Mouse (Mus musculus) hindbrain, embryonic 15.5 days (tissue): ENCODE data around the gene H2-Eb2. TPM values are rescaled to one million over a fixed set of nuclear protein-coding genes. Genes with fewer than 3 reads are reported as not detected.

Experiments used
- ATAC-seq: fragments of 200-750 bp; cut with Nextera tagmentation; 2 replicates; pipeline ENCODE4 v1.8.0; 2017; ENCODE audit warnings: low read depth, moderate number of reproducible peaks, moderate TSS enrichment; ENCODE audit not compliant: low FRiP score
- H3K27ac ChIP-seq: fragments of 300-500 bp; sonication (generic); replicated peaks from 2 replicates; pipeline ENCODE4 v1.5.1; 2015; ENCODE audit warnings: mild to moderate bottlenecking, inconsistent platforms
- H3K27me3 ChIP-seq: fragments of 300-500 bp; sonication (generic); 2 replicates; pipeline ENCODE4 v1.6.1; 2015; ENCODE audit warnings: control low read depth, inconsistent platforms
- H3K36me3 ChIP-seq: fragments of 300-500 bp; sonication (generic); 2 replicates; pipeline ENCODE4 v1.6.1; 2015; ENCODE audit warnings: control low read depth, inconsistent platforms
- H3K4me1 ChIP-seq: fragments of 300-500 bp; sonication (generic); replicated peaks from 2 replicates; pipeline ENCODE4 v1.6.1; 2015; ENCODE audit warnings: control low read depth, inconsistent platforms
- H3K4me2 ChIP-seq: fragments of 300-500 bp; sonication (generic); 2 replicates; pipeline ENCODE4 v1.6.1; 2015; ENCODE audit warnings: moderate library complexity, mild to moderate bottlenecking, inconsistent platforms
- H3K4me3 ChIP-seq: fragments of 300-500 bp; sonication (generic); 2 replicates; pipeline ENCODE4 v1.5.1; 2015; ENCODE audit warnings: mild to moderate bottlenecking, inconsistent platforms
- H3K9ac ChIP-seq: fragments of 300-500 bp; sonication (generic); 2 replicates; pipeline ENCODE4 v1.6.1; 2015; ENCODE audit warnings: inconsistent platforms
- H3K9me3 ChIP-seq: fragments of 300-500 bp; sonication (generic); 2 replicates; pipeline ENCODE4 v1.6.1; 2016; ENCODE audit warnings: control low read depth, inconsistent platforms
- WGBS: fragments of 180-500 bp; shearing (Covaris S2); methylation state at CpG from one replicate; pipeline ENCODE4 v1.1.7; 2015; 5-methylcytosine and 5-hydroxymethylcytosine counted together
- polyA plus RNA-seq: library from polyadenylated mRNA; unstranded; fragments of >200 nt; fragmentation: Nextera tagmentation; extraction: Ambion mirVana; gene quantifications from 2 replicates; pipeline ENCODE4 v1.2.1, GENCODE M21; 2015

H2-Eb2 gene
- polyA plus RNA-seq, result 0.26 TPM in 2 replicates

DNA sequence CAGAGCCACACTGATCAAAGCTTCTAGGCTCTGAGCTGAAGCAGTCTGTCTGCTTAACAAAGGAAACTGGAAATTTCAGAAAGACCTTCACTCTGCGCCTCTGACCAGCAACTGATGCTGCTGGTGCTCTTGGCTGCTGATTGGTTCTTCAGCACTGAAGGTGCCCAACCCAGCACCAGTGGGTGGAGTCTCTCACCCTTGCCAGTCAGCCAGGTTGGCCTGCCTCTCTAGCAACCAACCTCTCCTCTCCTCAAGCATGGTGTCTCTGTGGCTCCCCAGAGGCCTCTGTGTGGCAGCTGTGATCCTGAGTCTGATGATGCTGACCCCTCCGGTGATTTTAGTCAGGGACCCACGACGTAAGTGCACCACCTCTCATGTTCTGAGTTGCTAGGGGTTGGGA is at the start of gene H2-Eb2:
TSS of gene H2-Eb2 (plus strand) at position 230 of the 400 bp plus-strand sequence.
- Histone ChIP-seq H3K36me3 (no peaks in the 10 kb centered on the region), H3K27me3 (no peaks in the 10 kb centered on the region), H3K4me3 (no peak within 1 kb of the TSS), H3K9ac (no peak within 1 kb of the TSS), H3K4me2 (no peak within 1 kb of the TSS), H3K9me3 (no peaks in the 10 kb centered on the region), H3K4me1 (no peaks in the 10 kb centered on the region), H3K27ac (no peak within 1 kb of the TSS)
- no peak for ATAC-seq
- 58% methylated on average over 4 of the region's 4 CpGs for WGBS

DNA sequence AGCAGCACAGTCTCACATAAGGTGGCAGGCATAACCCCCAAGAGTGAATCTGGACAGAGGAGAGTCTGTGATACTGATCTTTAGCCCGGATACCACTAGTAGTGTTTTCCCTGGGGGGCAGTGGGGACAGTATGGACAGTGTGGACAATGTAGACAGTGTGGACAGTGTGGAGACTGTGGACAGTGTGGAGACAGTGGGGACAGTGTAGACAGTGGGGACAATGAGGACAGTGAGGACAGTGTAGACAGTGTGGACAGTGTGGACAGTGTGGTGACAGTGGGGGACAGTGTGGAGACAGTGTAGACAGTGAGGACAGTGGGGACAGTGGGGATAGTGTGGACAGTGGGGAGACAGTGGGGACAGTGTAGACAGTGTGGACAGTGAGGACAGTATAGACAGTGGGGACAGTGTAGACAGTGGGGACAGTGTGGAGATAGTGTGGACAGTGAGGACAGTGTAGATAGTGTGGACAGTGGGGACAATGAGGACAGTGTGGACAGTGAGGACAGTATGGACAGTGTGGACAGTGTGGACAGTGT is 44.9 kb upstream of the H2-Eb2 start:
- Histone ChIP-seq H3K27ac (no peak overlapping the region), H3K36me3 (no peaks in the 10 kb centered on the region), H3K4me2 (no peak overlapping the region), H3K4me1 (no peaks in the 10 kb centered on the region), H3K9ac (no peak overlapping the region), H3K4me3 (no peak overlapping the region), H3K27me3 (no peaks in the 10 kb centered on the region), H3K9me3 (no peaks in the 10 kb centered on the region)
- 87% methylated on average over 1 of the region's 1 CpGs for WGBS
- ATAC-seq, result no peak

DNA sequence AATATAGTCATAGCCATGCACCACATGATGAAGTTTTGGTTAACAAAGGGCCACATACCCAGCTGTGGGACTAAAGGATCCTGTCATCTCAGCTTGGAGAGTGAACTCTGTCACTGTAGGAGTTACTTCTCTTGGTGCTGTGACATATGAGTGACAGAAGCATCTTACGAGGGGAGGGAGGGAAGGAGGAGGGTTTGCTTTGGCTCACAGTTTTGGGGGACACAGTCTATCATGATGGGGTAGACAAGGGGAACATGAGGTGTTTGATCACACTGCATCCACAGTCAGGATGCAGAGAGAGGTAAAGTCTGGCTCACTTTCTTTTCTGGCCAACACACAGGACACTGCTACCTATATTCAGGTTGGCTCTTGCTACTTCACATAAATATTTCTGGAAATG is 43.6 kb upstream of the H2-Eb2 start:
- 79% methylated on average over 1 of the region's 1 CpGs for WGBS

DNA sequence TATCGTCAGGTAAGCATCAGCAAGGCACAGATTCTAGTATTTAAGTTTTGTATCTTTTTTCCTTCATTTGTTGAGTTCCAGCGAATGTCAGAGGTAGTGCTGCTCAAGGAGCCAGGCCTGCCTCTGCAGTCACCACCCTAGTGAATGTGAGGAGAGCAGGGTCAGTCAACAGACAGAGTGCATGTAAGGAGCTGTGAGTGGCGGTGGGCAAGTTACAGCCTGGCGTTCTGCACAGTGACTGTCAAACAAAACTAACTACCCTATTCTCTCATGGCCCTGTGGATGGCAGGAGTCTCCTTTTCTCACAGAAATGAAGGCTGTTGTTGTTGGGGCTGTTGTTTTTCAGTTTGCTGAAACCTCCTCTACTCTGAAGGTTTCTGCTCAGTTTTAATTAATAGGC is 40.1 kb upstream of the H2-Eb2 start:
- no peak for ATAC-seq
- 81% methylated on average over 4 of the region's 4 CpGs for WGBS
- no peaks in the 10 kb centered on the region for H3K9me3 ChIP-seq
- no peak overlapping the region for H3K4me3 ChIP-seq
- no peak overlapping the region for H3K9ac ChIP-seq
- H3K4me2 ChIP-seq, result no peak overlapping the region
- no peaks in the 10 kb centered on the region for H3K36me3 ChIP-seq
- no peaks in the 10 kb centered on the region for H3K27me3 ChIP-seq
- no peaks in the 10 kb centered on the region for H3K4me1 ChIP-seq
- no peak overlapping the region for H3K27ac ChIP-seq

More for the DNA sequence above, 43.6 kb upstream of the H2-Eb2 start:
- H3K27ac ChIP-seq, result no peak overlapping the region
- H3K9ac ChIP-seq, result no peak overlapping the region
- H3K4me2 ChIP-seq, result no peak overlapping the region
- H3K9me3 ChIP-seq, result no peaks in the 10 kb centered on the region
- no peaks in the 10 kb centered on the region for H3K36me3 ChIP-seq
- no peak for ATAC-seq
- no peaks in the 10 kb centered on the region for H3K27me3 ChIP-seq
- no peak overlapping the region for H3K4me3 ChIP-seq
- no peaks in the 10 kb centered on the region for H3K4me1 ChIP-seq

DNA sequence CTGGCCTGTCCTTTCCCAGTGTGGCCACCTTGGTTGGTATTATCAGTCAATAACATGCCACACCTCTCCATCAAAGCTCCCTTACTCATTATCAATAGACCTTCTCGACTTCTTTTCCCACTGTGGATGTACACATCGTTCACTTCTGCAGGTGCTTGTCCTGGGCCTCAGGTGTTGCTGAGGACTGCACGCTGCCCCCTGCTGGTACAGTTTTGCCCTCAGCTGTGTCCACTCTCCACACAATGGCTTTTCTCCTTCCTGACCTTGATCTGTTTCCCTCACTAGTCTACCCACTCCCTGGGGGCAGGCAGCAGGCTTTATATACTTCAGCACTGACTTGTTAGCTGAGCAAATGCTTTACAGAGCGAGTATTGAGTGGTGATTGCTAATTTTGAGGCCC is 39.6 kb upstream of the H2-Eb2 start:
- no peak overlapping the region for H3K4me2 ChIP-seq
- no peak for ATAC-seq
- H3K9me3 ChIP-seq, result no peaks in the 10 kb centered on the region
- no peaks in the 10 kb centered on the region for H3K4me1 ChIP-seq
- no peak overlapping the region for H3K9ac ChIP-seq
- 45% methylated on average over 4 of the region's 4 CpGs for WGBS
- no peak overlapping the region for H3K27ac ChIP-seq
- H3K27me3 ChIP-seq, result no peaks in the 10 kb centered on the region
- no peaks in the 10 kb centered on the region for H3K36me3 ChIP-seq
- H3K4me3 ChIP-seq, result no peak overlapping the region

DNA sequence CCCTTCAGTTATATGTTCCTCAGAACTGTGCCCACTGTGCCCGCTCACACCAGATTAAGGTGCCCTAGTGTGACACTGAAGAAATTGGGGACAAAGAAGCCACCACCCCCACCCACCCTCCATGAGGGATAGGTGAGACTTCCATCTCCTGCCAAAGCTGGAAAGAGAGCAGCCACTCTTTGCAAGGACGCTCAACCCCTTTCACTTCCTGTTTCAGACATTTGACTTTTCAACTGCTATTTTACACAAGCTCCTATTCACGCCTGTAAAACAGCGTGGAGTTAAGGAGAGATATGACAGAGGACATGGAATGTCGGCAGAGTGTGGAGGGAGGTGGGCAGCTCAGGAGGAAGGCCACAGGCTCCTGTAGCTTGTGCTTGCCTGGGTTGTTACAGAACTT is 39.0 kb upstream of the H2-Eb2 start:
- WGBS, result 83% methylated on average over 5 of the region's 5 CpGs
- no peaks in the 10 kb centered on the region; the same call in 1 of the 2 replicates for H3K4me1 ChIP-seq
- no peak for ATAC-seq
- no peak overlapping the region for H3K27ac ChIP-seq
- H3K27me3 ChIP-seq, result no peaks in the 10 kb centered on the region
- no peak overlapping the region for H3K4me2 ChIP-seq
- H3K36me3 ChIP-seq, result no peaks in the 10 kb centered on the region
- H3K4me3 ChIP-seq, result no peak overlapping the region
- H3K9ac ChIP-seq, result no peak overlapping the region
- H3K9me3 ChIP-seq, result no peaks in the 10 kb centered on the region

DNA sequence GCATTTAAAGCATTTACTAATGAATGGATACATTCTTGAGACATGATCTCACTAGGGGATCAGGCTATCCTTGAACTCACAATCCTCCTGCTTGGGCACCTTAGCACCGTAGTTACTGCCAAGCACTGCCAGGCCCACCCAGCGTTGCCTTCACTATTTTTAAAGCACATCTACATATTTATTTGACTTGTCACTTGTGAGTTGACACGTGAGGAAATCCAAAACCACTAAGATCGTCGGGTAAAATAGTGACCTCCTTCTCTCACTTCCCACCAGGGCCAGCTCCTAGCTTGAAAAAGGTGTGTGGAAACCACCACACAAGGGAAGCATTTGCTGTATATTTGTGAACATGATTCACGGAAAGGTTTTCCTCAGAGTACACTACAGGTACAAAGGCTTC is 38.5 kb upstream of the H2-Eb2 start:
- H3K9ac ChIP-seq, result no peak overlapping the region
- 74% methylated on average over 6 of the region's 6 CpGs for WGBS
- H3K4me2 ChIP-seq, result no peak overlapping the region
- no peaks in the 10 kb centered on the region for H3K9me3 ChIP-seq
- H3K36me3 ChIP-seq, result no peaks in the 10 kb centered on the region
- H3K27ac ChIP-seq, result no peak overlapping the region
- H3K4me1 ChIP-seq, result no peaks in the 10 kb centered on the region; the same call in 1 of the 2 replicates
- no peak for ATAC-seq
- no peak overlapping the region for H3K4me3 ChIP-seq
- H3K27me3 ChIP-seq, result no peaks in the 10 kb centered on the region

DNA sequence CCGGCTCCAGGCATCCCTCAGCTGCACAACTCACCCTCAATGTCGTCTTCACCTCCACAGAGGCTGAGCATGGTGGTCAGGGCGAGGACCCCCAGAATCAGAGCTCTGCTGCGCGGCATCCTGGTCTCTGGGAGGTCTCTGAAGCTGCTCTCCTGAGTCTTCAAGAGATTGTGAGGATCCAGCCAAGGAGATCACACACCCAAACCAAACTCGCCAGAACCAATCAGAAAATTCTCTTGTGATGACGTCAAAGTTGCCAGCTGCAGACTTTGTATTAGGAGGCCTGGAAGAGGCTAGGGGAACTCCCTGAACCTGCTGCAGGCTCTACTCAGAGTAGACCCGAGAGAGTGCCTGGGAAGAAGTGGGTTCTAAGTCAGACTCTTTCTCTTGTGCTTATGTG is 37.8 kb upstream of the H2-Eb2 start, which contains the start of gene H2-Aa:
TSS of gene H2-Aa (minus strand) at position 176 of the 400 bp plus-strand sequence.
- ATAC-seq, result peak; percentile 65; the same call in 1 of the 2 replicates
- 15% methylated on average over 8 of the region's 8 CpGs for WGBS

DNA sequence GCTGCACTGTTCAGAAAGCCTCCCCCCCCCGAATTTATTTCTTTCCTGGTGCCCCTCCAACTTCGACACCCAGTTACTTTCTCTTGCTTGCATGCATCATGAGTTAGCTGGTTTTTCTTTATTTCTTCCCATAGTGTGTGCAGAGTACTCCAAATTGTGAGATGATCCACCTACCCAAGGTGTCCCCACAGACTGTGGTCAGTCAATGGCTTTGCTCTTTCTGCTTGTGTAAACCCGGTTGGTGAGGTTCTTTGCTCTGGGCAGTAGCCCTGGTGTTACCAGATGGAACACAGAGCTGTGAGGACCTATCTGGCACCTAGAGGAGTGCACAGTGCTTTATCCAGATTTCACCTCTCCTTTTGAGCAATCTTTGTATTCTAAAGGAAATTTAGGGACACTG is 37.3 kb upstream of the H2-Eb2 start:
- Histone ChIP-seq H3K9me3 (no peaks in the 10 kb centered on the region), H3K4me1 (no peaks in the 10 kb centered on the region; the same call in 1 of the 2 replicates), H3K27me3 (no peaks in the 10 kb centered on the region), H3K4me2 (no peak overlapping the region), H3K27ac (no peak overlapping the region), H3K9ac (no peak overlapping the region), H3K36me3 (no peaks in the 10 kb centered on the region), H3K4me3 (no peak overlapping the region)
- ATAC-seq, result no peak
- 77% methylated on average over 3 of the region's 3 CpGs for WGBS

More for the DNA sequence above, 37.8 kb upstream of the H2-Eb2 start, which contains the start of gene H2-Aa:
- Histone ChIP-seq H3K4me3 (no peak within 1 kb of the TSS), H3K4me1 (no peaks in the 10 kb centered on the region; the same call in 1 of the 2 replicates), H3K9ac (no peak within 1 kb of the TSS), H3K4me2 (no peak within 1 kb of the TSS), H3K27me3 (no peaks in the 10 kb centered on the region), H3K27ac (no peak within 1 kb of the TSS), H3K36me3 (no peaks in the 10 kb centered on the region), H3K9me3 (no peaks in the 10 kb centered on the region)

DNA sequence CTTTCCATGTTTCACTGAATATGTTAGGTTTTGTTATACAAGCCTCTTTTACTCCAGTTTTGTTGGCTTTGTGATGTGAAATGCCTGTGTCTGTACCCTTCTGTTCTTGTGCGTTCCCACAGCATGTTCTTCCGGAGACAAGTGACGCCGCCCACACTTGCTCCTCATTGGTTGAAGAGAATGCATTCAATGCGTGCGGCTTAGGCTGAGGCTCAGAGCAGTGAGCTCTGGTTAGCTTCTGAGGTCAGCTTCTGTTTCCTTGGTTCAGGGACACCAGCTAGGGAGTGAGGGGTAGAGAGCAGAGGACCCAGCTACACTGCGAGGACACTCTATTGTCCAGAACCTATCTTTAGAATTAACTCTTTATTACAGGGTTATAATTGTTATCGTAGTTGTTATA is 33.9 kb upstream of the H2-Eb2 start:
- H3K27ac ChIP-seq, result no peak overlapping the region
- H3K4me1 ChIP-seq, result peaks cover 7% of the 10 kb centered on the region
- H3K9me3 ChIP-seq, result no peaks in the 10 kb centered on the region
- no peak overlapping the region for H3K9ac ChIP-seq
- H3K4me3 ChIP-seq, result no peak overlapping the region
- ATAC-seq, result peak; percentile 89
- 11% methylated on average over 8 of the region's 8 CpGs for WGBS
- H3K4me2 ChIP-seq, result 0 out of 2 replicates have a peak overlapping the region, but pooled peaks have one; percentile 15
- no peaks in the 10 kb centered on the region for H3K36me3 ChIP-seq
- H3K27me3 ChIP-seq, result no peaks in the 10 kb centered on the region

DNA sequence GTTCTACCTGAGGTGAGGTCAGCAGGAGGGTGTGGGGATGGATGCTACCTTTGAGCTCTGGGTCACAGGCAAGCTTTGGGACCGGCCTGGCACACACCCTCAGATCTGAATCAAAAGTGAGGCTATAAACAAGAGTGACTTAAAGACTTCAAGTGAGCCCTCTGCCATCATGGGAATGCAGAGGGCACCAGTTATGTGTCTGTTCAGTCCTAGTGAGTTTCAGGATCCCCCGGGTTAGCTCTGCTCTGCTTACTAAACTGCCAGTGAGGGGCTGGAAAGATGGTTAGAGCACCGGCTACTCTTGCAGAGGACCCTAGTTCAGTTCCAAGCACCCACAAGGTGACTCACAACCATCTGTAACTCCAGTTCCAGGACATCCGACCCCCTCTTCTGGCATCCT is 32.9 kb upstream of the H2-Eb2 start:
- H3K9ac ChIP-seq, result no peak overlapping the region
- no peaks in the 10 kb centered on the region for H3K27me3 ChIP-seq
- no peaks in the 10 kb centered on the region for H3K36me3 ChIP-seq
- H3K27ac ChIP-seq, result no peak overlapping the region
- 96% methylated on average over 4 of the region's 4 CpGs for WGBS
- peaks cover 8% of the 10 kb centered on the region for H3K4me1 ChIP-seq
- H3K4me3 ChIP-seq, result no peak overlapping the region
- H3K9me3 ChIP-seq, result no peaks in the 10 kb centered on the region
- ATAC-seq, result no peak
- H3K4me2 ChIP-seq, result no peak overlapping the region

DNA sequence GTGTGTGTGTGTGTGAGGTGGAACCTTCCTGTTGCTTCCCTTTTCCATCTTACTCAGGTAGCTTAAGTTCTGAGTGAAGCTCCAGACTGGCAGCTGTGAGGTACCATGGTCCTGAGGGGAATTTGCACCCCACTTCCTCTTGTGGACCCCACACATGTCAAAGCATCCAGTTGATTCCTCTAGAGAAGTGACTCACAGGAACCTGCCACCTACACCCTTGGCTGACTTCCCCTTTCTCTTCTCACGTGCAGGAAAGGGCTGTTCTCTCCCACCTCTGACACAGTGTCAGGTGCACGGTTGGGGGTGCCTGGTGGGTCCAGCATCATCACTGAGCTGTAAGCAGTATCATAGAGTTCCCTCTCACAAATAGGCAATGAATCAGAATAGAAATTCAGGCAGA is 31.9 kb upstream of the H2-Eb2 start:
- Histone ChIP-seq H3K27ac (no peak overlapping the region), H3K36me3 (no peaks in the 10 kb centered on the region), H3K4me3 (no peak overlapping the region), H3K4me2 (no peak overlapping the region), H3K9ac (no peak overlapping the region), H3K4me1 (peaks cover 8% of the 10 kb centered on the region), H3K27me3 (no peaks in the 10 kb centered on the region), H3K9me3 (no peaks in the 10 kb centered on the region)
- ATAC-seq, result no peak
- WGBS, result 53% methylated on average over 2 of the region's 2 CpGs

DNA sequence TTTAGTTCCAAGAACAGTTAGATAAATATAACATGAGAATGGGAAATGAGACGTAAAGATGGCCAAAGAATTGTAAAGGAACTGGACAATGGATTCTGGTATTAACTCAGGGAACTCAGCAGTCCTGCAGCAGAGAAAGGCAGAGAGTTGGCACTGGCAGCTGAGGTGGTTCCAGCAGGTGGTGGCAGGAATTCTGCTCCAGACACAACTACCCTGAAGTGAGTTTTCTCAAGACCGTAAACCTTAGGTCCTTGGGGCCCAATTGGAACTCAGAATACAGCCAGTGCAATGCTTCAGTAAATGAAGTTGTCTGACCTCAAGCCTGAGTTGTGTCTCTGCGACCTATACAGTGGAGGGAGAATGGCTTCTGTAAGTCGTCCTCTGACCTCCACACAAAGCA is 31.2 kb upstream of the H2-Eb2 start:
- H3K27me3 ChIP-seq, result no peaks in the 10 kb centered on the region
- H3K9ac ChIP-seq, result no peak overlapping the region
- H3K27ac ChIP-seq, result no peak overlapping the region
- no peaks in the 10 kb centered on the region for H3K36me3 ChIP-seq
- no peak overlapping the region for H3K4me2 ChIP-seq
- no peaks in the 10 kb centered on the region for H3K9me3 ChIP-seq
- peaks cover 8% of the 10 kb centered on the region for H3K4me1 ChIP-seq
- 82% methylated on average over 4 of the region's 4 CpGs for WGBS
- no peak for ATAC-seq
- no peak overlapping the region for H3K4me3 ChIP-seq
